Mouse (Mus musculus) liver, adult 2 months (tissue): Measurements from ENCODE around the gene Zfp462. TPM values are rescaled to one million over a fixed set of nuclear protein-coding genes. Genes with fewer than 3 reads are reported as not detected.
"Not testable (repeated sequence)": the region's sequence is repeated elsewhere in the genome, so short reads cannot be mapped to it uniquely, and the experiment has no call there.

Experiments
- DNase-seq: peaks from one replicate; pipeline ENCODE4 v3.0.0-alpha.2; 2011; ENCODE audit warnings: low read depth, low spot score; ENCODE audit errors: extremely low read depth
- H3K27ac ChIP-seq: fragments of 200-500 bp; replicated peaks from 2 replicates; pipeline ENCODE4 v1.5.1; 2012; ENCODE audit warnings: low read depth, mild to moderate bottlenecking, control low read depth, inconsistent platforms, low read length; ENCODE audit not compliant: insufficient read depth
- H3K27me3 ChIP-seq: fragments of 200-500 bp; 2 replicates; pipeline ENCODE4 v1.6.1; 2012; ENCODE audit warnings: mild to moderate bottlenecking, moderate library complexity, low read length, inconsistent platforms; ENCODE audit not compliant: control insufficient read depth, insufficient read depth
- H3K36me3 ChIP-seq: fragments of 200-500 bp; 2 replicates; pipeline ENCODE4 v1.6.1; 2012; ENCODE audit warnings: low read length, inconsistent platforms; ENCODE audit not compliant: control insufficient read depth, insufficient read depth
- H3K4me1 ChIP-seq: fragments of 200-500 bp; 2 replicates; pipeline ENCODE4 v1.6.1; 2011; ENCODE audit warnings: low read length; ENCODE audit not compliant: control insufficient read depth, insufficient read depth
- H3K4me3 ChIP-seq: fragments of 200-500 bp; 2 replicates; pipeline ENCODE4 v1.5.1; 2011; ENCODE audit warnings: low read depth, mild to moderate bottlenecking, control low read depth, low read length, moderate library complexity; ENCODE audit not compliant: insufficient read depth
- H3K79me2 ChIP-seq: fragments of 200-500 bp; 2 replicates; pipeline ENCODE4 v1.6.1; 2012; ENCODE audit warnings: inconsistent platforms, mild to moderate bottlenecking, low read length, moderate library complexity; ENCODE audit not compliant: control insufficient read depth, insufficient read depth
- H3K9ac ChIP-seq: fragments of 200-500 bp; 2 replicates; pipeline ENCODE4 v1.6.1; 2012; ENCODE audit warnings: low read depth, mild to moderate bottlenecking, control low read depth, inconsistent platforms, low read length
- CTCF ChIP-seq: fragments of 200-500 bp; IDR thresholded peaks from 2 replicates; pipeline ENCODE4 v1.5.1; 2011; ENCODE audit warnings: low read depth, low read length, control low read depth
- POLR2A ChIP-seq: fragments of 200-500 bp; IDR thresholded peaks from 2 replicates; pipeline ENCODE4 v1.6.1; 2011; ENCODE audit warnings: low read length, control low read depth; ENCODE audit not compliant: insufficient read depth; ENCODE audit errors: extremely low read depth
- WGBS: fragments of 180-500 bp; shearing (Covaris S2); methylation state at CpG from one replicate; pipeline ENCODE4 v1.1.7; 2018; 5-methylcytosine and 5-hydroxymethylcytosine counted together
- polyA plus RNA-seq: library from polyadenylated mRNA; depleted of rRNA; stranded (reverse); fragments of >200 nt; gene quantifications from 2 replicates; pipeline ENCODE4 v1.2.3, GENCODE M21; 2012
- total RNA-seq: library from RNA; depleted of rRNA; stranded (reverse); fragments of >200 nt; gene quantifications from 2 replicates; pipeline ENCODE4 v1.2.3, GENCODE M21; 2014

The Zfp462 gene
- total and polyA plus RNA-seq, 2 experiments = 0.18 to 0.22 TPM

DNA sequence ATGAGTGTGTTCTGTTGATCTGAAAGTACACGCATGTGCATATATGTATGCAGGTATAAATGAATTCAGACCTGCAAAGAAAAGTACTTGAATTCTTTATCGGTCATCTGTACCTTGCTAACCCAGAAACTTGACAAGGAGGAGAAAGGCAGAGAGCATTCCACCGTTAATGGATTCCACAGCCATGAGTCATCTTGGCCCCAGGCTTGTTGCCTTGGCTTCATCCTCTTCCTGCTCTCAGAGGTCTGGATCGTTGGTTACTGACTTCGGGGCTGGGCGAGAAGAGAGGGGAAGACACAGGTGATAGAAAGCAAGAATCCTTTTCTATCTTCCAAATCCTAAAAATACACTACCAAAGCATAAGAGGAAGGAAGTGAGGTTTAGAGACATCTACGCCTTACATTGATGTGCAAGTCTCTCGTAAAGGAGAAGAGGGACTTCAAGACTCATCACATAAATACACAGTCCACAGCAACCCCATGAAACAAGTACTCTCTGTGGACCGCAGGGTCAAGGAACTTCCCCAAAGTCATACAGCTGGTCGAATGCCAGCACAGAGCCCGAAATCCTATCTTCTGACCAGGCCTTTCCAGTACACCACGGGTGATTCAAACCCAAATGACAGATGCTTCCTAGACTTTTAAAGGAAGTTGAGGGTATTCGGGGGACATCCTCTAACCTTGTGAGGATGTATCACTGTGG, 35.1 kb downstream of the Zfp462 start:
- Histone ChIP-seq H3K9ac (no peak overlapping the region), H3K36me3 (no peaks in the 10 kb centered on the region), H3K27me3 (no peaks in the 10 kb centered on the region), H3K27ac (no peak overlapping the region), H3K79me2 (no peaks in the 10 kb centered on the region), H3K4me1 (no peaks in the 10 kb centered on the region), H3K4me3 (no peak overlapping the region)
- 68% methylated on average over 13 of the region's 13 CpGs for WGBS
- no peak for DNase-seq
- TF ChIP-seq POLR2A (no peak), CTCF (no peak)

DNA sequence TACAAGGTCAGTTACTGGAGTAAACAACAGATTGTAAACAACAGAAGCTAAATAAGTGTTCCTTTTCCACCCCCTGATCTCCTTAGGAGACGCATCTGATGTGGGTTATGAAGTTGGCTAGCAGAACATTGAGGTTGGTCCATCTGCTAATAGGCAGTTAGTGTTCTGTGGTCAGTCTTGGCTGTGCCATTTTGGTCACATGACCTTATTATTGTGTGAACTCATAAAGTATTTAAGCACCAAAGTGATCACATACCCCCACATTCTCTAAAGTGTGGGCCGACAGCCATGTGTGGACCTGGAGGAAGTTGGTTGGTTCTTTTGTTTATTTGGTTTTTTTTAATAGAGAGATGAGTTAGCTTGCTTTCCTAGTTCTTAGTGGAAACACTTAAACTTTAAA, 39.7 kb downstream of the Zfp462 start:
- DNase-seq = no peak
- WGBS = 93% methylated on average over 2 of the region's 2 CpGs
- no peaks in the 10 kb centered on the region for H3K4me1 ChIP-seq
- no peaks in the 10 kb centered on the region for H3K27me3 ChIP-seq
- no peaks in the 10 kb centered on the region for H3K79me2 ChIP-seq
- H3K9ac ChIP-seq = no peak overlapping the region
- H3K27ac ChIP-seq = no peak overlapping the region
- H3K36me3 ChIP-seq = no peaks in the 10 kb centered on the region
- H3K4me3 ChIP-seq = no peak overlapping the region
- TF ChIP-seq POLR2A (no peak), CTCF (no peak)

DNA sequence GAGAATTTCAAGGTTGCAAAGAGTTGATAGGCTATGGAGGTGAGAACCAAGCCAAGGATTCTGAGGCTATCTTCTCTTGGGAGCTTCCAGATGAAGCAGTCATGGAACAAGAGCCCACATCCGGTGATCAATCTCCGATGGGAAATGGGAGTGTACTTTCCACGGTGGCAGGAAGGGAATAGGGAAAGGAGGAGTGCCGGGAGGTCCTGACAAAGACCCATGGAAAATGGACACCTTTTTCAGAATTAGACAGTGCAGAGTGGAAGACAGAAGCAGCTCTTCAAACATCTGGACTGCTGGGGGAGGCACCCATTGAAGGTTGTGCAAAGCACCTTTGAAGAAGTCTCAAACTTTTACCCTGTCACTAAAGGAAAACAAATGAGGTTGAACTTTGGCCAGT, 41.8 kb downstream of the Zfp462 start:
- no peak for DNase-seq
- no peaks in the 10 kb centered on the region for H3K36me3 ChIP-seq
- H3K27ac ChIP-seq = no peak overlapping the region
- H3K9ac ChIP-seq = no peak overlapping the region
- 88% methylated on average over 4 of the region's 4 CpGs for WGBS
- H3K27me3 ChIP-seq = no peaks in the 10 kb centered on the region
- TF ChIP-seq CTCF (no peak), POLR2A (no peak)
- no peaks in the 10 kb centered on the region for H3K4me1 ChIP-seq
- H3K4me3 ChIP-seq = no peak overlapping the region
- no peaks in the 10 kb centered on the region for H3K79me2 ChIP-seq

DNA sequence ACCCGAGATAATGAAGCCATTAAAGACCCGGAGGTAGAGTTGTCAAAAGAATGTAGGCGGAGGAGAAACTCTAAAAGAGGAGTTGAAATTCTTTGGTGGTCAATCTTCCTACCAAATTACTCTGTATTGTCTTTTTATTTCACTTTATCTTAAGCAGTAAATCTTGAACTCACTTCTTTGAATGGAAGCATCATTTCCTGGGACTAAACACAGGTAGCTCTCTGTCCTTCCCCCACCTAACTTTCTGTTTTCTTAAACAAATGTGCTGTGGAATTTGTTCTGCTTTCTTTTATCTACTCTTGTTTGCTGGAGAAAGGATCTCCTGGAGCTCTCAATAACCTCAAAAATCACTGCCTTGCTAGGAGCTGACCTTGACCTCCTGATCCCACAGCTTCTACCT, 42.4 kb downstream of the Zfp462 start:
- WGBS = 74% methylated on average over 3 of the region's 3 CpGs
- no peak for TF ChIP-seq POLR2A
- TF ChIP-seq CTCF = no peak
- H3K4me3 ChIP-seq = no peak overlapping the region
- no peaks in the 10 kb centered on the region for H3K36me3 ChIP-seq
- no peak overlapping the region for H3K9ac ChIP-seq
- DNase-seq = no peak
- H3K27ac ChIP-seq = no peak overlapping the region
- no peaks in the 10 kb centered on the region for H3K4me1 ChIP-seq
- no peaks in the 10 kb centered on the region for H3K79me2 ChIP-seq
- no peaks in the 10 kb centered on the region for H3K27me3 ChIP-seq

DNA sequence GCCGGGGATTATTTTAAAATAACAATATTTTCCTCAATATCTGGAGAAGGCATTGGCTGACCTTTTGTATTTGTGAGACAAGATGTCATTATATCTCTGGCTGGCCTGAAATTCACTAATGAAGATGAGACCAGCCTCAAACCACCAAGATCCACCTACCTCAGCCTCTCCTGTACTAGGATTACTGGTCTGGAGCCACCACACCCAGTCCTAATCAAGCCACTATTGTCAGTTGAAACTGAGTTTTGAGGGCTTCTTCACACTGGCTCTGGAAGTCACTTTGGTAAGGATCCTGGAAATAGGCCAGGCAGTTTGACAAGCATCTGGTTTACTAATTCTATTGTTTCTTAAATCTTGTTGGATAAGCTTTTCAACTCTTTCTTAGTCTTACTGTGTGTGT, 43.1 kb downstream of the Zfp462 start:
- WGBS = 88% methylated on average over 1 of the region's 1 CpGs
- no peak overlapping the region for H3K4me3 ChIP-seq
- no peaks in the 10 kb centered on the region for H3K36me3 ChIP-seq
- DNase-seq = no peak
- no peak overlapping the region for H3K27ac ChIP-seq
- TF ChIP-seq POLR2A (no peak), CTCF (no peak)
- no peak overlapping the region for H3K9ac ChIP-seq
- no peaks in the 10 kb centered on the region for H3K27me3 ChIP-seq
- no peaks in the 10 kb centered on the region for H3K4me1 ChIP-seq
- H3K79me2 ChIP-seq = no peaks in the 10 kb centered on the region

DNA sequence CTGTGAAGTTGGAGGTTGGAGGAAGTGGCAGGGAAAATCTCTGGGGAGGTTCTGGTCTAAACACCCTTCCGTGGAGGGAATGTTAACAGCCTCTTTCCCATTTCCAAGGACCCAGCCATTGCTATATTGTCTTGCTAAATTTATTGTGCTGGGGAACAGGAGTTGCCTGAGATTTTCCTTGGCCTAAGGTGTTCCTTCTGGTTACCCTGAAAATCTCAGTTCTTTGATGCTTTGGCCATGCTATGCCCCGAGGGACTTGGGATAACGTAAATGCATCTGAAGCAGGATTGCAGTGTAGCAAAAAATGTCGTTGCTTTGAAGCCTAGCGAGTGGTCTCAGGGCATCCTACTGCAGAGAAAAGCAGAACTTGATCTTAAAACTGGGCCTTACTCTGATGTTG, 47.1 kb downstream of the Zfp462 start:
- DNase-seq = no peak
- H3K79me2 ChIP-seq = no peaks in the 10 kb centered on the region
- no peaks in the 10 kb centered on the region for H3K36me3 ChIP-seq
- H3K9ac ChIP-seq = no peak overlapping the region
- no peaks in the 10 kb centered on the region for H3K4me1 ChIP-seq
- no peaks in the 10 kb centered on the region for H3K27me3 ChIP-seq
- no peak overlapping the region for H3K27ac ChIP-seq
- H3K4me3 ChIP-seq = no peak overlapping the region
- 93% methylated on average over 5 of the region's 5 CpGs for WGBS
- no peak for TF ChIP-seq CTCF
- no peak for TF ChIP-seq POLR2A

DNA sequence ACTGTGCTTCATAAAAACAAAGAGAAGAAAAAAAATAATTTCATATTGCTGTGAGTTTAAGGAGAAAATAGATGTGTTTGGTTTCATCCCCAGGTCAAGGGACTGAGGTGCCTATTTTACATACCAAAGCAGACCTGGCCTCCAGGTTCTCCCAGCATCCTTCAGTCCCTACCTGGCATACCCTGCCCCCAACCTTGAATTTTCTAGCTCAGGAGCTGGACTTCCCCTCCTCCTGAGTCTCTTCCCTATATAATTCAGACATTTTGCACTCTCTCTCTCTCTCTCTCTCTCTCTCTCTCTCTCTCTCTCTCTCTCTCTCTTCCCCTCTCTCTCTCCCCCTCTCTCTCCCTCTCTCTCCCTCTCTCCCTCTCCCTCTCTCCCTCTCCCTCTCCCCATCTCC, 48.2 kb downstream of the Zfp462 start:
- H3K27me3 ChIP-seq, H3K79me2 ChIP-seq, H3K4me3 ChIP-seq, H3K36me3 ChIP-seq, H3K9ac ChIP-seq, H3K27ac ChIP-seq, DNase-seq, H3K4me1 ChIP-seq: not testable (repeated sequence)
